Mouse (Mus musculus): Measurements from ENCODE around the gene Mcoln2. TPM values are rescaled to one million over a fixed set of nuclear protein-coding genes. Genes with fewer than 3 reads are reported as not detected.

Gene Mcoln2
- polyA plus RNA-seq, 1 experiment from 2014 or later: 2.5 TPM

DNA sequence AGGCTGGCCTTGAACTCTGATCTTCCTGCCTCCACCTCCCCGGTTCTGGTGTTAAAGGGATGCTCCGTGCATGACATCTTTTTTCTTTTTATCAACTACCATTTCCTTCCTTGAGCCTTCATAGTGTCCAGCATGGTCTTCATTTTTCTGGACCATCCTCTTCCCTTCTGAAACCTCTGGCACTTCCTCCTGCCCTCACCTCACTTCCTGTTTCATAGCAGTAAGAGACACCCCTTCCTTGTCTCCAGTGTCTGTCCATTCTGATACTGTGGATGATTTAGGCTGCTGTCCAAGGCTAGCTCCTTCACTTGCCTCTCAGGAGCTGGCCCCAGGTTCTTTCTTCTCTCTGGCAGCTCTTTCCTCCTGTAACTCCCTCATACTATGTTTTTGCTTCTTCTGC lies 14.2 kb upstream of the Mcoln2 start:
- Histone ChIP-seq H3K4me1 (ENCODE audit: control insufficient read depth, insufficient read depth, low read length) (no peaks in the 10 kb centered on the region), H3K9me3 (replicated peaks; ENCODE audit: control insufficient read depth, low read length) (no peaks in the 10 kb centered on the region), H3K9ac (ENCODE audit: low read length) (no peak overlapping the region), H3K4me2 (ENCODE audit: low read depth, low read length) (no peak overlapping the region), H3K27me3 (ENCODE audit: control insufficient read depth, insufficient read depth, low read length) (no peaks in the 10 kb centered on the region), H3K27ac (ENCODE audit: low read length) (no peak overlapping the region), H3K4me3 (replicated peaks; ENCODE audit: low read length) (no peak overlapping the region), H3K36me3 (ENCODE audit: control insufficient read depth, insufficient read depth, low read length) (no peaks in the 10 kb centered on the region)
- no peak for ATAC-seq (ENCODE audit: insufficient read depth, low FRiP score)
- 91% methylated on average over 2 of the region's 2 CpGs for WGBS

DNA sequence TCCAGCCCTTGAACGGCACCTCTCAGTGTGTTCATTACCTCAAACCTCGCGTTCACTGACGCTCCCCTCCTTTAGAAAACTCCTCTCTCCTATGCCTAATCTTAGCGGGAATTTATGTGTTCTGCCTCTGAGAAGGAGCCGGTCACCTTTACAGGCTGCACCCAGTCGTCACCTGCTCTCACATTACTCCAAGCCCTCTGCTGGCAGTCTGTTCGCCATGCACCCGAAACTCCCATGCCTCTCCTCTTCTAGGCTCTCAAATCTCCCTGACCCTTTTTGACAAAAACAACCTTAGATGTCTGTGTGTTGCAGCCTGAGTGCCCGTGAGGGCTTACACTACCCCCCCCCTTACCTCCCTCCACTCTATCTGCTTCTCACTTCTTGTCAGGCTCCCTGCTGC lies 13.2 kb upstream of the Mcoln2 start:
- no peak overlapping the region for H3K4me2 ChIP-seq (ENCODE audit: low read depth, low read length)
- WGBS: 32% methylated on average over 10 of the region's 10 CpGs
- no peaks in the 10 kb centered on the region for H3K9me3 ChIP-seq (replicated peaks; ENCODE audit: control insufficient read depth, low read length)
- H3K4me1 ChIP-seq (ENCODE audit: control insufficient read depth, insufficient read depth, low read length): no peaks in the 10 kb centered on the region
- H3K27me3 ChIP-seq (ENCODE audit: control insufficient read depth, insufficient read depth, low read length): no peaks in the 10 kb centered on the region
- no peak overlapping the region for H3K27ac ChIP-seq (ENCODE audit: low read length)
- no peak for ATAC-seq (ENCODE audit: insufficient read depth, low FRiP score)
- no peak overlapping the region for H3K9ac ChIP-seq (ENCODE audit: low read length)
- H3K4me3 ChIP-seq (replicated peaks; ENCODE audit: low read length): no peak overlapping the region
- H3K36me3 ChIP-seq (ENCODE audit: control insufficient read depth, insufficient read depth, low read length): no peaks in the 10 kb centered on the region

DNA sequence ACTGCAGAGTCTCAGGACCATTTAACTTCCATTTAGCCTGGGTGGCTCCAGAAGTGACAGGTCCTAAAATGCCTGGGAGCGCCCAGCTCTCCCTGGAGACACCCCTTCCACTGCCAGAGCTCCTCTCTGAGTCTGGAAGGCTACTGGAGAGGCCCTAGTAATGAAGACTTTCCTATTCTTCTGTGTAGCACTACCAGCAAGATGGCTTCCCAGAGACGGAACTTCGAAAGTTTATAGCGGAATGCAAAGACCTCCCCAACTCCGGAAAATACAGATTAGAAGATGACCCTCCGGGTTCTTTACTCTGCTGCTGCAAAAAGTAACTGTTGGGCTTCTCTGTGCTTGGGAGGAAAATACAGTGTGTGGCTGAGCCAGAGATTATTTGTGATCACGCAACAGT lies 9.4 kb upstream of the Mcoln2 start:
- H3K9ac ChIP-seq (ENCODE audit: low read length): no peak overlapping the region

DNA sequence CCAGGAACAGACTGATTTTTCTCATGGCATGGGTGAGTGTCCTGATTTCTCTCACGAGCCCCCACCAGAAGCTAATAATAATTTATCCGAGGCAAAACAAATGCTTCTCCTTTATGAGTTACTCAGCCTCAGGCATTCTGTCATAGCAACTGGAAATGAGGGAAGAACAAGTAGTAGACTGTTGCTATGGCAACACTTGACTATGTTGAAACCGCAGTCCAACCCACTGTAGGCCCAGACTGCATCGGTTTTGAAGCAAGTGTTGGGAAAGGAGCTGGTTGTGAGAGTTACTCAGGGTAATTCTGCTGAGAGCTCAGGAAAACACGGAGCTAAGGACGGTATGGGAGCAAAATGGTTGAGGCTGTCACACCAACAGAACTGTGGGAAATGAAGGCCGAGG lies 7.1 kb upstream of the Mcoln2 start:
- Histone ChIP-seq H3K9ac (ENCODE audit: low read length) (no peak overlapping the region), H3K4me2 (ENCODE audit: low read depth, low read length) (no peak overlapping the region), H3K27me3 (ENCODE audit: control insufficient read depth, insufficient read depth, low read length) (no peaks in the 10 kb centered on the region), H3K9me3 (replicated peaks; ENCODE audit: control insufficient read depth, low read length) (no peaks in the 10 kb centered on the region), H3K4me3 (replicated peaks; ENCODE audit: low read length) (no peak overlapping the region), H3K36me3 (ENCODE audit: control insufficient read depth, insufficient read depth, low read length) (no peaks in the 10 kb centered on the region), H3K4me1 (ENCODE audit: control insufficient read depth, insufficient read depth, low read length) (no peaks in the 10 kb centered on the region), H3K27ac (ENCODE audit: low read length) (no peak overlapping the region)
- ATAC-seq (ENCODE audit: insufficient read depth, low FRiP score): no peak
- WGBS: 79% methylated on average over 7 of the region's 7 CpGs

More for the DNA sequence above, 9.4 kb upstream of the Mcoln2 start:
- 93% methylated on average over 7 of the region's 7 CpGs for WGBS
- Histone ChIP-seq H3K4me3 (replicated peaks; ENCODE audit: low read length) (no peak overlapping the region), H3K4me1 (ENCODE audit: control insufficient read depth, insufficient read depth, low read length) (no peaks in the 10 kb centered on the region), H3K4me2 (ENCODE audit: low read depth, low read length) (no peak overlapping the region), H3K36me3 (ENCODE audit: control insufficient read depth, insufficient read depth, low read length) (no peaks in the 10 kb centered on the region), H3K27me3 (ENCODE audit: control insufficient read depth, insufficient read depth, low read length) (no peaks in the 10 kb centered on the region), H3K27ac (ENCODE audit: low read length) (no peak overlapping the region), H3K9me3 (replicated peaks; ENCODE audit: control insufficient read depth, low read length) (no peaks in the 10 kb centered on the region)
- no peak for ATAC-seq (ENCODE audit: insufficient read depth, low FRiP score)

DNA sequence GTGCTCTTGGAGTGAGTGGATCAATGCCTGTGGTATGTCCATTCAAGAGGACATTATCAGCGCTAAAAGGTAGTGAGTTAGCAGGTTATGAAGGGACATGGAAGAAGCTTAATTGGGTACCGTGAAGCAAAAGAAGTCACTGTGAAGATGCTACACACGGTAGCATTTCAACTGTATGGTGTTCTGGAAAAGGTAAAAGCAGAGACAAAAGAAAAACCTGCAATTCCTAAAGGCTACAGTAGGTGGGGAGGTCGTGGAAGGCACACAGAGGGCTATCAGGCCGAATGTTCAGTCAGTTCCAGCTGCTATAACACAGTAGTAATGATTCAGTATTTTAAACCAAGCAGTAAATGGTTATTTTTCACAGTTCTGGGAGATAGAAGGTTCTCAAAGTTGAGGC lies 4.1 kb upstream of the Mcoln2 start:
- Histone ChIP-seq H3K27me3 (ENCODE audit: control insufficient read depth, insufficient read depth, low read length) (no peaks in the 10 kb centered on the region), H3K4me2 (ENCODE audit: low read depth, low read length) (no peak overlapping the region), H3K9ac (ENCODE audit: low read length) (no peak overlapping the region), H3K27ac (ENCODE audit: low read length) (no peak overlapping the region), H3K36me3 (ENCODE audit: control insufficient read depth, insufficient read depth, low read length) (no peaks in the 10 kb centered on the region), H3K4me1 (ENCODE audit: control insufficient read depth, insufficient read depth, low read length) (peaks cover 4% of the 10 kb centered on the region; the same call in 1 of the 2 replicates), H3K4me3 (replicated peaks; ENCODE audit: low read length) (no peak overlapping the region), H3K9me3 (replicated peaks; ENCODE audit: control insufficient read depth, low read length) (no peaks in the 10 kb centered on the region)
- no peak for ATAC-seq (ENCODE audit: insufficient read depth, low FRiP score)
- 63% methylated on average over 5 of the region's 5 CpGs for WGBS

DNA sequence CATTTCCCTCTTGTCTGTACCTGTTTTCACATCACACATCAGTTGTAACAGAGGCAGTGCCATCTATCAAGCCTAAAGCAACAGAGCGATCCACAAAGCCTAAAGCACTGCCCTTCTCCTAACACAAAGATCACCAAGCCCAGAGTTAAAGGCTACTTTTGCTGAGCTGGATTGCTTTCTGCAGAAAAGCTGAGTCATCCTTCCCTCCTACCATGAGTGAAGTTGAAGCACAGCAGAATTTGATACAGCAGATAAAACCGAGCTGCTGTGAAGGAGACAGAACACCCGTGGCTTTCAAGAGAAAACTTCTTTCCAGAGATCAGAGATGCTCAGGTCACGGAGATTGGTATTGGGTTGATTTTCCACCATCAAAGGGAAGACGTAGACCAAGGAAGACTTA lies 3.5 kb upstream of the Mcoln2 start:
- 57% methylated on average over 5 of the region's 5 CpGs for WGBS
- no peaks in the 10 kb centered on the region for H3K27me3 ChIP-seq (ENCODE audit: control insufficient read depth, insufficient read depth, low read length)
- ATAC-seq (ENCODE audit: insufficient read depth, low FRiP score): no peak
- no peak overlapping the region for H3K4me3 ChIP-seq (replicated peaks; ENCODE audit: low read length)
- H3K4me1 ChIP-seq (ENCODE audit: control insufficient read depth, insufficient read depth, low read length): peaks cover 4% of the 10 kb centered on the region; the same call in 1 of the 2 replicates
- H3K4me2 ChIP-seq (ENCODE audit: low read depth, low read length): no peak overlapping the region
- H3K27ac ChIP-seq (ENCODE audit: low read length): no peak overlapping the region
- no peaks in the 10 kb centered on the region for H3K36me3 ChIP-seq (ENCODE audit: control insufficient read depth, insufficient read depth, low read length)
- no peak overlapping the region for H3K9ac ChIP-seq (ENCODE audit: low read length)
- no peaks in the 10 kb centered on the region for H3K9me3 ChIP-seq (replicated peaks; ENCODE audit: control insufficient read depth, low read length)

DNA sequence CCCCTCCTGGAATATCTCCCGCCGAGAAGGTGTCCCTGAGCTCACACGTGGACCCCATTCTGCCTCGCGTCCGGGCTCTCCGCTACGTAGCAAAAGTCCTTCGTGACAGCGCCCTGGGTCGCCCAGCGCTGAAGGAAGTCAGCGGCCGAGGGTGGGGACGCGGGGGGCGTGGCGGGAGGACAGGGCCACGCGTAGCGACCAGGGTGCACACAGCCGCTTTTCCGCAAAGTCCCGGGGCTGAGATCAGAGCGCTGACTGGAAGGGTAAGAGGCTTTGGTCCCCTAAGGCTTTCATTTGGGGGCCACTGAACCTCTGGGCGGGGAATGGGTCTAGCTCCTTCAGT lies 396 bp downstream of the Mcoln2 start:
- Histone ChIP-seq H3K4me3 (replicated peaks; ENCODE audit: low read length) (peak overlapping the region; percentile 52), H3K4me1 (ENCODE audit: control insufficient read depth, insufficient read depth, low read length) (peaks cover 4% of the 10 kb centered on the region; the same call in 1 of the 2 replicates), H3K9ac (ENCODE audit: low read length) (peak overlapping the region; percentile 68), H3K27ac (ENCODE audit: low read length) (no peak overlapping the region), H3K9me3 (replicated peaks; ENCODE audit: control insufficient read depth, low read length) (no peaks in the 10 kb centered on the region), H3K27me3 (ENCODE audit: control insufficient read depth, insufficient read depth, low read length) (no peaks in the 10 kb centered on the region), H3K36me3 (ENCODE audit: control insufficient read depth, insufficient read depth, low read length) (no peaks in the 10 kb centered on the region), H3K4me2 (ENCODE audit: low read depth, low read length) (peak overlapping the region; percentile 99)
- peak; percentile 78 for ATAC-seq (ENCODE audit: insufficient read depth, low FRiP score)
- 1% methylated on average over 26 of the region's 26 CpGs for WGBS

DNA sequence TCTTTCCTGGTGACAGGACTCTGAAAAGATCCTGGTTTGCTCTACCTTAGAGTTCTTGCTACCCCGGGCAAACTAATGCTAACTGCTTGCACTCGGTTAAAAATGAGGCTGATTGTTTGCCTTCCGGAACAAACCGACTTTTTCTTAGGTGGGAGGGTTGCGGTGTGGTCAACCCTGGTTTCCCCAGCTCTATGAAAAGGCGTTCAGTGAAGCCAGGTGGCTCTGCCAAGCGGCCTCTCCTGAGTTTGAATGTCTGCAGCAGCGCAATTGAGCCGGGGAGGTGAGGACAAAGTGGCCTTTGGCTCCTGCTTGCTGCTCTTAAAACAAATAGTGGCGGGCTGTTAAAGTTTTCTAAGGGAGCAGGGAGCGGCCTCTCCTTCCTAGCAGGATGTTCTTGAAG lies 927 bp downstream of the Mcoln2 start:
- peak overlapping the region; percentile 42; the same call in 1 of the 2 replicates for H3K9ac ChIP-seq (ENCODE audit: low read length)
- H3K27me3 ChIP-seq (ENCODE audit: control insufficient read depth, insufficient read depth, low read length): no peaks in the 10 kb centered on the region
- H3K4me3 ChIP-seq (replicated peaks; ENCODE audit: low read length): peak overlapping the region; percentile 52
- WGBS: 15% methylated on average over 11 of the region's 11 CpGs
- H3K9me3 ChIP-seq (replicated peaks; ENCODE audit: control insufficient read depth, low read length): no peaks in the 10 kb centered on the region
- H3K27ac ChIP-seq (ENCODE audit: low read length): no peak overlapping the region
- H3K36me3 ChIP-seq (ENCODE audit: control insufficient read depth, insufficient read depth, low read length): no peaks in the 10 kb centered on the region
- peak; percentile 17; the same call in 1 of the 2 replicates for ATAC-seq (ENCODE audit: insufficient read depth, low FRiP score)
- H3K4me1 ChIP-seq (ENCODE audit: control insufficient read depth, insufficient read depth, low read length): peaks cover 4% of the 10 kb centered on the region; the same call in 1 of the 2 replicates
- peak overlapping the region; percentile 99 for H3K4me2 ChIP-seq (ENCODE audit: low read depth, low read length)

DNA sequence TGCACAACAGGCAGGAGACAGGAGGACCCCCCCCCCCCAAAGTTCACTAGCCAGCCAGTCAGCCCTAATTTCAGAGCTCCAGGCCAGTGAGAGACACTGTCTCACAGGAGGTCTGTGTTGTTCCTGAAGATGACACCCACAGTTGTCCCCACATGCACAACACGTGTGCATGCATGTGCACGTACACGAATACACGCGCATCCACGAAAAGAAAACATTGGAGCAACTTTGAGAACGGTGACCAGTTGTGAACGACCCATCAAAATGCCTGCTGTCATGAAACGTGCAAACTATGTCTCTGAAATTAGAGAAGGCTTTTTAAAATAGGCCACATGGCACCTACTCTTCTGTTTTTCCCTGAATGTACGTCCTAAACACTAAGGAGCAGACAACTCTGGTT lies 1.7 kb downstream of the Mcoln2 start:
- no peak overlapping the region for H3K27ac ChIP-seq (ENCODE audit: low read length)
- peaks cover 4% of the 10 kb centered on the region; the same call in 1 of the 2 replicates for H3K4me1 ChIP-seq (ENCODE audit: control insufficient read depth, insufficient read depth, low read length)
- H3K9me3 ChIP-seq (replicated peaks; ENCODE audit: control insufficient read depth, low read length): no peaks in the 10 kb centered on the region
- no peaks in the 10 kb centered on the region for H3K27me3 ChIP-seq (ENCODE audit: control insufficient read depth, insufficient read depth, low read length)
- no peaks in the 10 kb centered on the region for H3K36me3 ChIP-seq (ENCODE audit: control insufficient read depth, insufficient read depth, low read length)
- H3K4me2 ChIP-seq (ENCODE audit: low read depth, low read length): no peak overlapping the region
- H3K9ac ChIP-seq (ENCODE audit: low read length): no peak overlapping the region
- no peak overlapping the region for H3K4me3 ChIP-seq (replicated peaks; ENCODE audit: low read length)
- 93% methylated on average over 10 of the region's 10 CpGs for WGBS
- no peak for ATAC-seq (ENCODE audit: insufficient read depth, low FRiP score)

DNA sequence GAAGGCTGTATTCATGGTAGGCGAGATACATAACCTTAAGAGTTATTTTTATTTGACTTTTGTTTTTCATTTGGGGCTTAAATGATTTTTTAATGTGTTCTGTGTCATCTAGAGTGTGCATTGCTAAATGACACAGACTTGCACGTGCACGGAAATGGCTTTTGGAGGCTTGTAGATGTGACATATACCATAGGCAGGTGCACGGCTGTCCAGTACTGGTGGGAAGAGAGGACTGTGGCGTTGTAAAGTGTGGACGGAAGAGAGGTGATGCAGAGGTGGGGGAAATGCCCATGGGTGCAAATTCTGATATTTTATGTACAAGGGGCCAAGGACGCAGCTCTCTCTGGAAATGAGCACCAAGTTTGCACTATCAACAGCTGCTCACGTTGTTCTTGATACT lies 2.1 kb downstream of the Mcoln2 start:
- no peak overlapping the region for H3K9ac ChIP-seq (ENCODE audit: low read length)
- no peaks in the 10 kb centered on the region for H3K27me3 ChIP-seq (ENCODE audit: control insufficient read depth, insufficient read depth, low read length)
- no peaks in the 10 kb centered on the region for H3K36me3 ChIP-seq (ENCODE audit: control insufficient read depth, insufficient read depth, low read length)
- H3K9me3 ChIP-seq (replicated peaks; ENCODE audit: control insufficient read depth, low read length): no peaks in the 10 kb centered on the region
- no peak for ATAC-seq (ENCODE audit: insufficient read depth, low FRiP score)
- 87% methylated on average over 8 of the region's 8 CpGs for WGBS
- H3K27ac ChIP-seq (ENCODE audit: low read length): no peak overlapping the region
- H3K4me3 ChIP-seq (replicated peaks; ENCODE audit: low read length): no peak overlapping the region
- H3K4me1 ChIP-seq (ENCODE audit: control insufficient read depth, insufficient read depth, low read length): peaks cover 4% of the 10 kb centered on the region; the same call in 1 of the 2 replicates
- H3K4me2 ChIP-seq (ENCODE audit: low read depth, low read length): no peak overlapping the region
